Mouse (Mus musculus) G1E (cell line): Measurements from ENCODE around the gene Tff1. TPM values are rescaled to one million over a fixed set of nuclear protein-coding genes. Genes with fewer than 3 reads are reported as not detected.

Experiments
- ATAC-seq: 2 replicates; pipeline ENCODE4 v1.8.0; 2016; ENCODE audit warnings: mild to moderate bottlenecking; ENCODE audit not compliant: insufficient number of reproducible peaks, poor library complexity, low FRiP score, severe bottlenecking; ENCODE audit errors: extremely low read depth
- DNase-seq: peaks from one replicate; pipeline ENCODE4 v3.0.0; 2012; ENCODE audit warnings: low spot score
- H3K27me3 ChIP-seq: 2 replicates; pipeline ENCODE4 v1.6.1; 2012; ENCODE audit warnings: mild to moderate bottlenecking, low read length, inconsistent platforms; ENCODE audit not compliant: insufficient read depth
- H3K36me3 ChIP-seq: replicated peaks from 2 replicates; pipeline ENCODE3; 2012; ENCODE audit warnings: mild to moderate bottlenecking, inconsistent platforms
- H3K4me1 ChIP-seq: 2 replicates; pipeline ENCODE4 v1.6.1; 2012; ENCODE audit warnings: low read depth, low read length, inconsistent platforms, mixed read lengths; ENCODE audit not compliant: insufficient read depth
- H3K4me3 ChIP-seq: 2 replicates; pipeline ENCODE4 v1.5.1; 2012; ENCODE audit warnings: low read depth, mild to moderate bottlenecking, inconsistent platforms, low read length, moderate library complexity, mixed read lengths
- H3K9me3 ChIP-seq: replicated peaks from 2 replicates; pipeline ENCODE4 v1.6.1; 2012; ENCODE audit warnings: inconsistent platforms
- CTCF ChIP-seq: IDR thresholded peaks from 2 replicates; pipeline ENCODE4 v1.5.1; 2012; ENCODE audit warnings: low read depth, low read length, inconsistent platforms, mixed read lengths
- GATA1 ChIP-seq: IDR thresholded peaks from 2 replicates; pipeline ENCODE4 v1.6.1; 2012; ENCODE audit warnings: borderline replicate concordance, low read length, inconsistent platforms, mixed read lengths
- GATA2 ChIP-seq: IDR thresholded peaks from 2 replicates; pipeline ENCODE4 v1.6.1; 2012; ENCODE audit warnings: low read depth, low read length, inconsistent platforms, borderline replicate concordance
- POLR2AphosphoS5 ChIP-seq: IDR thresholded peaks from 2 replicates; pipeline ENCODE4 v1.6.1; 2012; ENCODE audit warnings: low read depth, low read length, inconsistent platforms; ENCODE audit not compliant: insufficient replicate concordance
- TAL1 ChIP-seq: conservative IDR thresholded peaks from 2 replicates; pipeline ENCODE4 v1.6.1; 2012; ENCODE audit warnings: low read depth, low read length, inconsistent platforms, mixed read lengths
- polyA plus RNA-seq: library from polyadenylated mRNA; stranded (reverse); fragments of >175 nt; gene quantifications from 2 replicates; pipeline ENCODE4 v1.2.3, GENCODE M21; 2012
- total RNA-seq, 2 experiments: library from RNA; stranded (forward) in 1 of 2; stranded (reverse) in 1 of 2; fragments of 200-1000 nt in 1 of 2; fragments of >200 nt in 1 of 2; fragmentation: Nextera tagmentation in 1 of 2; gene quantifications; 2 replicates each; pipeline ENCODE4 v1.2.3; 2014 to 2017

Gene Tff1
- total and polyA plus RNA-seq, 3 experiments, result not detected

GRCm38 (mm10) chr17:31183180-31183974 is 18.3 kb upstream of the Tff1 start:
- no peaks in the 10 kb centered on the region for H3K4me1 ChIP-seq
- peaks cover 94% of the 10 kb centered on the region for H3K9me3 ChIP-seq
- no peaks in the 10 kb centered on the region for H3K27me3 ChIP-seq
- ATAC-seq (no peak), DNase-seq (no peak)
- no peaks in the 10 kb centered on the region for H3K36me3 ChIP-seq
- TF ChIP-seq TAL1 (no peak), POLR2AphosphoS5 (no peak), GATA1 (no peak), CTCF (no peak), GATA2 (no peak)
- H3K4me3 ChIP-seq, result no peak overlapping the region

DNA sequence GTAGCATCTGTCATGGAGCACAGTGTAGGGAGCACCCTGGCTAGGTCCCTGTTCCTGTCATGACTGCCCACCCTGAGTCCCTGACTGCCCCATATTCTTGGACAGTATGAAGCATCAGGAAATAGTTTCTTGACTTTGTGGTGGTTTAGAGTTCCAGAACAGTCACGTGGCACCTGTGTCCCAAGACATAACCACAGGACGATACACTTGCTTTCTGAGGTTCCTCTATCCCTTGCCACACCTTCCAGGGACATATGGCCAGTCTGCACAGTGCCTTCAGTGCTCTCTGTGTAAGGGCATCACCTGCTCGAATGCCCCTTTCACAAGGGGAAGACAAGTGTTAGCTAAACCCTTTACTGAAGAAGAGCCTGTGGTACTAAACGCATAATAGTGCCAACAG is 16.4 kb upstream of the Tff1 start:
- no peak for ATAC-seq

GRCm38 (mm10) chr17:31176321-31176720 is 11.2 kb upstream of the Tff1 start:
- Histone ChIP-seq H3K9me3 (peaks cover 70% of the 10 kb centered on the region), H3K36me3 (no peaks in the 10 kb centered on the region), H3K27me3 (no peaks in the 10 kb centered on the region), H3K4me3 (no peak overlapping the region), H3K4me1 (no peaks in the 10 kb centered on the region)
- no peak for ATAC-seq
- TF ChIP-seq TAL1, result no peak
- TF ChIP-seq GATA1, result no peak
- TF ChIP-seq POLR2AphosphoS5, result no peak
- no peak for TF ChIP-seq GATA2
- TF ChIP-seq CTCF, result no peak
- DNase-seq, result no peak

More for the DNA sequence above, 16.4 kb upstream of the Tff1 start:
- no peaks in the 10 kb centered on the region for H3K27me3 ChIP-seq
- no peak for DNase-seq
- TF ChIP-seq GATA2, result no peak
- no peak for TF ChIP-seq TAL1
- no peak for TF ChIP-seq POLR2AphosphoS5
- no peak for TF ChIP-seq GATA1
- TF ChIP-seq CTCF, result no peak
- H3K9me3 ChIP-seq, result peaks cover 91% of the 10 kb centered on the region
- H3K36me3 ChIP-seq, result no peaks in the 10 kb centered on the region
- no peaks in the 10 kb centered on the region for H3K4me1 ChIP-seq
- H3K4me3 ChIP-seq, result no peak overlapping the region

- Histone ChIP-seq H3K9me3 (peaks cover 65% of the 10 kb centered on the region), H3K4me1 (no peaks in the 10 kb centered on the region), H3K36me3 (no peaks in the 10 kb centered on the region), H3K4me3 (no peak overlapping the region), H3K27me3 (no peaks in the 10 kb centered on the region)
- TF ChIP-seq GATA2 (no peak), CTCF (no peak), TAL1 (no peak), POLR2AphosphoS5 (no peak), GATA1 (no peak)
- DNase-seq (no peak), ATAC-seq (no peak)
Observed at GRCm38 (mm10) chr17:31169796-31170195, 4.7 kb upstream of the Tff1 start.

DNA sequence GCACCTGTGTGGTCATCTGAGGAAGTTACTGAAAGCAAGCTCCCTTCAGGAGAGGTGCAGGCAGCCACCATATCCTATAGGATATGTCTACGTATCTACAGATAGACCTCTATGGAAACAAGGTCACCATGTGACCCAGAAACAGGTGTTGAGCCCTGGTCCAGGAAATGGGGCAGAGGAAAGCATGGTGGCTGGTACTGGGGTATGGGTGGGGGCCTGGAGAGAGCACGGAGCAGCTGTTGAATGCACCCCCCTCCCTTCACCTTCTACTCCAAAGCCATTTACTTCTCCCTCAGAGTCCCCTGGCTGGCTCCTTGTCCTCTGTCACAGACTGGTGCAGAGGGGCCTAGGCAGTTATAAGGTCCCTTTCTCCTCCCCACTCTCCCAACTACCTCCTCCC is 1.3 kb downstream of the Tff1 start:
- H3K4me3 ChIP-seq, result no peak overlapping the region
- ATAC-seq, result no peak
- no peaks in the 10 kb centered on the region for H3K4me1 ChIP-seq
- DNase-seq, result no peak
- H3K36me3 ChIP-seq, result no peaks in the 10 kb centered on the region
- TF ChIP-seq TAL1, result no peak
- TF ChIP-seq CTCF, result no peak
- no peak for TF ChIP-seq POLR2AphosphoS5
- TF ChIP-seq GATA1, result no peak
- TF ChIP-seq GATA2, result no peak
- H3K27me3 ChIP-seq, result no peaks in the 10 kb centered on the region
- peaks cover 89% of the 10 kb centered on the region for H3K9me3 ChIP-seq

GRCm38 (mm10) chr17:31162607-31163006 is 2.5 kb downstream of the Tff1 start:
- Histone ChIP-seq H3K36me3 (no peaks in the 10 kb centered on the region), H3K27me3 (no peaks in the 10 kb centered on the region), H3K4me1 (no peaks in the 10 kb centered on the region), H3K4me3 (no peak overlapping the region), H3K9me3 (peaks cover 94% of the 10 kb centered on the region)
- ATAC-seq (no peak), DNase-seq (no peak)
- TF ChIP-seq POLR2AphosphoS5 (no peak), GATA2 (no peak), GATA1 (no peak), CTCF (no peak), TAL1 (no peak)

- no peak overlapping the region for H3K4me3 ChIP-seq
- ATAC-seq, result no peak
- TF ChIP-seq TAL1 (no peak), POLR2AphosphoS5 (no peak), GATA2 (no peak), GATA1 (no peak), CTCF (no peak)
- H3K36me3 ChIP-seq, result no peaks in the 10 kb centered on the region
- H3K27me3 ChIP-seq, result no peaks in the 10 kb centered on the region
- H3K9me3 ChIP-seq, result peaks cover 87% of the 10 kb centered on the region
- DNase-seq, result no peak
- H3K4me1 ChIP-seq, result no peaks in the 10 kb centered on the region
Observed at GRCm38 (mm10) chr17:31160291-31160690, 4.8 kb downstream of the Tff1 start.
